Mouse (Mus musculus) heart, postnatal 0 days (tissue): Measurements from ENCODE around the gene Gpd2. TPM values are rescaled to one million over a fixed set of nuclear protein-coding genes. Genes with fewer than 3 reads are reported as not detected.

Experiments used
- ATAC-seq: fragments of 200-750 bp; cut with Nextera tagmentation; 2 replicates; pipeline ENCODE4 v1.8.0; 2017; ENCODE audit warnings: low read depth, moderate number of reproducible peaks, moderate library complexity; ENCODE audit not compliant: insufficient read depth
- DNase-seq: peaks from one replicate; pipeline ENCODE4 v3.0.0-alpha.2; 2016; ENCODE audit warnings: low spot score
- H3K27ac ChIP-seq: fragments of 300-500 bp; sonication (generic); 2 replicates; pipeline ENCODE4 v1.5.1; 2014; ENCODE audit warnings: low read depth, mild to moderate bottlenecking
- H3K27me3 ChIP-seq: fragments of 300-500 bp; sonication (generic); 2 replicates; pipeline ENCODE4 v1.6.1; 2014; ENCODE audit warnings: low read length, mixed read lengths; ENCODE audit not compliant: control insufficient read depth, insufficient read depth
- H3K36me3 ChIP-seq: fragments of 300-500 bp; sonication (generic); replicated peaks from 2 replicates; pipeline ENCODE4 v1.6.1; 2014; ENCODE audit warnings: low read length, mixed read lengths; ENCODE audit not compliant: control insufficient read depth, insufficient read depth
- H3K4me1 ChIP-seq: fragments of 300-500 bp; sonication (generic); 2 replicates; pipeline ENCODE4 v1.6.1; 2014; ENCODE audit warnings: antibody characterized with exemption; ENCODE audit not compliant: control insufficient read depth, insufficient read depth
- H3K4me2 ChIP-seq: fragments of 300-500 bp; sonication (generic); 2 replicates; pipeline ENCODE4 v1.6.1; 2014; ENCODE audit warnings: low read depth, mild to moderate bottlenecking, low read length, moderate library complexity
- H3K4me3 ChIP-seq: fragments of 300-500 bp; sonication (generic); 2 replicates; pipeline ENCODE4 v1.5.1; 2014; ENCODE audit warnings: low read depth, low read length
- H3K9ac ChIP-seq: fragments of 300-500 bp; sonication (generic); replicated peaks from 2 replicates; pipeline ENCODE4 v1.6.1; 2014; ENCODE audit warnings: low read depth, low read length, mixed read lengths
- H3K9me3 ChIP-seq: fragments of 300-500 bp; sonication (generic); replicated peaks from 2 replicates; pipeline ENCODE4 v1.6.1; 2016; ENCODE audit warnings: low read length; ENCODE audit not compliant: control insufficient read depth
- CTCF ChIP-seq: IDR thresholded peaks from 2 replicates; pipeline ENCODE4 v1.5.1; 2016; ENCODE audit warnings: antibody characterized with exemption, control low read depth, low read depth
- EP300 ChIP-seq: IDR thresholded peaks from 2 replicates; pipeline ENCODE4 v1.6.1; 2016; ENCODE audit warnings: antibody characterized with exemption, low read depth
- WGBS: fragments of 180-500 bp; shearing (Covaris S2); extraction: QIAGEN DNeasy Blood & Tissue Kit; methylation state at CpG from one replicate; pipeline ENCODE4 v1.1.7; 2014; 5-methylcytosine and 5-hydroxymethylcytosine counted together
- polyA plus RNA-seq: library from polyadenylated mRNA; unstranded; fragments of >200 nt; fragmentation: Nextera tagmentation; extraction: Ambion mirVana; gene quantifications from 2 replicates; pipeline ENCODE4 v1.2.1, GENCODE M21; 2015
- total RNA-seq: library from RNA; depleted of rRNA; stranded (reverse); fragments of >200 nt; gene quantifications from 2 replicates; pipeline ENCODE4 v1.2.3, GENCODE M21; 2014; ENCODE audit warnings: low replicate concordance

Gpd2 gene
- total and polyA plus RNA-seq, 2 experiments from 2014 or later, result 9.0 to 10.6 TPM

- WGBS, result 44% methylated on average over 4 of the region's 4 CpGs
- ATAC-seq (no peak), DNase-seq (peak; percentile 37)
- TF ChIP-seq CTCF, result peak; percentile 45
- no peak for TF ChIP-seq EP300
- no peaks in the 10 kb centered on the region for H3K36me3 ChIP-seq
- H3K9ac ChIP-seq, result no peak overlapping the region
- no peaks in the 10 kb centered on the region for H3K4me1 ChIP-seq
- H3K4me3 ChIP-seq, result no peak overlapping the region
- no peaks in the 10 kb centered on the region for H3K9me3 ChIP-seq
- H3K4me2 ChIP-seq, result no peak overlapping the region
- H3K27me3 ChIP-seq, result no peaks in the 10 kb centered on the region
- no peak overlapping the region for H3K27ac ChIP-seq
These were observed 137.2 kb downstream of the Gpd2 start for GRCm38 (mm10) chr2:57374647-57375046.

GRCm38 (mm10) chr2:57375138-57375837 is 137.9 kb downstream of the Gpd2 start:
- Histone ChIP-seq H3K36me3 (no peaks in the 10 kb centered on the region), H3K9ac (no peak overlapping the region), H3K4me1 (no peaks in the 10 kb centered on the region), H3K4me3 (no peak overlapping the region), H3K4me2 (no peak overlapping the region), H3K27me3 (no peaks in the 10 kb centered on the region), H3K27ac (no peak overlapping the region), H3K9me3 (no peaks in the 10 kb centered on the region)
- TF ChIP-seq CTCF, result no peak
- TF ChIP-seq EP300, result no peak
- DNase-seq (no peak), ATAC-seq (no peak)
- 90% methylated on average over 7 of the region's 7 CpGs for WGBS

- 46% methylated on average over 8 of the region's 8 CpGs for WGBS
- Histone ChIP-seq H3K4me2 (no peak overlapping the region), H3K27ac (no peak overlapping the region), H3K36me3 (no peaks in the 10 kb centered on the region), H3K27me3 (no peaks in the 10 kb centered on the region), H3K9me3 (no peaks in the 10 kb centered on the region), H3K4me3 (no peak overlapping the region), H3K9ac (no peak overlapping the region), H3K4me1 (no peaks in the 10 kb centered on the region)
- ATAC-seq, result no peak
- no peak for DNase-seq
- TF ChIP-seq CTCF (no peak), EP300 (no peak)
These were observed 140.9 kb downstream of the Gpd2 start for GRCm38 (mm10) chr2:57378147-57378889.

DNA sequence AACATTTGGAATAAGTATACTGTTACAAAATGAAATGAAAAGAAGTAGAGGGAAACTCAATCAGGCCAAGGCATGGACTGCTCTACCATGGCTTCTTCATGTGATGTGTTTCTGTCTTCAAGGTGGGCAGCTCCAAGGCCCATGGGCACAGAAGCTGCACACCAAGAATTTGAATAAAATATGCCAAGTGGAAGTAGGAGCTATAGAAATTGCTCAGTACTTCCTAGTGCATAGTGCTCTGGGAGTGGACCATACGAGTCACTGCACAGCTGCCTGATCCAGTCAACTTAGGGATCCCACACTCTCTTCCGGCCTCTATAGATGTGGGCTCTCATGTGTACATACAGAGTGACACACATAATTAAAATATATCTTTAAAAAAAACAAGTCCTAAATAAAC is 147.2 kb downstream of the Gpd2 start:
- Histone ChIP-seq H3K27me3 (no peaks in the 10 kb centered on the region), H3K27ac (no peak overlapping the region), H3K9me3 (no peaks in the 10 kb centered on the region), H3K9ac (no peak overlapping the region), H3K4me2 (no peak overlapping the region), H3K4me3 (no peak overlapping the region), H3K36me3 (no peaks in the 10 kb centered on the region), H3K4me1 (no peaks in the 10 kb centered on the region)
- DNase-seq, result no peak
- TF ChIP-seq EP300 (no peak), CTCF (no peak)
- WGBS, result 79% methylated on average over 2 of the region's 2 CpGs
- ATAC-seq, result no peak

GRCm38 (mm10) chr2:57387816-57388215 is 150.4 kb downstream of the Gpd2 start:
- Histone ChIP-seq H3K27me3 (no peaks in the 10 kb centered on the region), H3K9me3 (peaks cover 5% of the 10 kb centered on the region; the same call in 1 of the 2 replicates), H3K4me3 (no peak overlapping the region), H3K27ac (no peak overlapping the region), H3K36me3 (no peaks in the 10 kb centered on the region), H3K9ac (no peak overlapping the region), H3K4me1 (no peaks in the 10 kb centered on the region), H3K4me2 (no peak overlapping the region)
- TF ChIP-seq CTCF (no peak), EP300 (no peak)
- DNase-seq (no peak), ATAC-seq (no peak)
- WGBS, result 65% methylated on average over 7 of the region's 7 CpGs
